Mouse (Mus musculus) small intestine, adult 2 months (tissue): Measurements from ENCODE around the gene Prph. TPM values are rescaled to one million over a fixed set of nuclear protein-coding genes. Genes with fewer than 3 reads are reported as not detected.
A peak's percentile ranks its signal among the peaks of the same experiment; 100 is the strongest.

Experiments used
- H3K27ac ChIP-seq: fragments of 200-500 bp; 2 replicates; pipeline ENCODE4 v1.5.1; 2012; ENCODE audit warnings: low read depth, low read length, control low read depth, inconsistent platforms; ENCODE audit not compliant: insufficient read depth
- H3K27me3 ChIP-seq: fragments of 200-500 bp; 2 replicates; pipeline ENCODE4 v1.6.1; 2012; ENCODE audit warnings: mild to moderate bottlenecking, moderate library complexity, low read length, inconsistent platforms; ENCODE audit not compliant: control insufficient read depth, insufficient read depth
- H3K36me3 ChIP-seq: fragments of 200-500 bp; 2 replicates; pipeline ENCODE4 v1.6.1; 2012; ENCODE audit warnings: mild to moderate bottlenecking, low read length, control low read depth, inconsistent platforms; ENCODE audit not compliant: control insufficient read depth, insufficient read depth
- H3K4me1 ChIP-seq: fragments of 200-500 bp; 2 replicates; pipeline ENCODE4 v1.6.1; 2012; ENCODE audit warnings: low read length, inconsistent platforms, mixed read lengths; ENCODE audit not compliant: control insufficient read depth, insufficient read depth, insufficient read length
- H3K4me3 ChIP-seq: fragments of 200-500 bp; 2 replicates; pipeline ENCODE4 v1.5.1; 2012; ENCODE audit warnings: low read depth, mild to moderate bottlenecking, control low read depth, inconsistent platforms, low read length, moderate library complexity
- CTCF ChIP-seq: fragments of 200-500 bp; IDR thresholded peaks from 2 replicates; pipeline ENCODE4 v1.5.1; 2012; ENCODE audit warnings: low read depth, mild to moderate bottlenecking, control low read depth, inconsistent platforms, low read length, moderate library complexity, mixed read lengths; ENCODE audit not compliant: insufficient replicate concordance, insufficient read length; ENCODE audit errors: extremely low read depth
- POLR2A ChIP-seq: fragments of 200-500 bp; IDR thresholded peaks from 2 replicates; pipeline ENCODE4 v1.6.1; 2012; ENCODE audit warnings: low read depth, mild to moderate bottlenecking, control low read depth, inconsistent platforms, low read length, moderate library complexity
- WGBS: fragments of 180-500 bp; shearing (Covaris S2); methylation state at CpG from one replicate; pipeline ENCODE4 v1.1.7; 2018; 5-methylcytosine and 5-hydroxymethylcytosine counted together
- polyA plus RNA-seq: library from polyadenylated mRNA; depleted of rRNA; stranded (reverse); fragments of >200 nt; gene quantifications from 2 replicates; pipeline ENCODE4 v1.2.3, GENCODE M21; 2012

Gene Prph
- polyA plus RNA-seq, 1 experiment = 4.6 TPM

- H3K27ac ChIP-seq = no peak overlapping the region
- H3K4me3 ChIP-seq = no peak overlapping the region
- 11% methylated on average over 27 of the region's 27 CpGs for WGBS
- H3K27me3 ChIP-seq = peaks cover 60% of the 10 kb centered on the region
- peaks cover 15% of the 10 kb centered on the region for H3K4me1 ChIP-seq
- TF ChIP-seq POLR2A (no peak), CTCF (no peak)
- H3K36me3 ChIP-seq = no peaks in the 10 kb centered on the region
These were observed 39.8 kb downstream of the Prph start for GRCm38 (mm10) chr15:99094631-99095270.

DNA sequence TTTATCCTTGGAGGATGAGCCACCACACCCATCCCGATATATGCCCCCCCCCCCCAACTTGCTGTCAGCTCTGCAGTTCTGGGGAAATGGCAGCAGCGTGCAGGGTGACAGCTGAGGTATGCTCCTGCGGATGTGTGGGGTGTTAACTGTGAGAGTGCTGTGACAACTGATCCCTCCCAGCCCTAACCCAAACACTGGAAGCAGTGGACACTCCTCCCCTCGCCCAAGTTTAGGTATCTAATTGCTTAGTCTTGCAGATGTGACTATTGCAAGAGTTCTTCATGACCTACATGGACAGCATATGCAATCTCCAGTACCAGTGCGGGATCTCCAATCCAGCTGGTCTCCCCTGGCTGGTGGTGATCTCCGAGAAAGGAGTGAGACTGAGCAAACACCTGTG is 40.4 kb downstream of the Prph start:
- no peak overlapping the region for H3K4me3 ChIP-seq
- peaks cover 60% of the 10 kb centered on the region for H3K27me3 ChIP-seq
- peaks cover 15% of the 10 kb centered on the region for H3K4me1 ChIP-seq
- no peaks in the 10 kb centered on the region for H3K36me3 ChIP-seq
- H3K27ac ChIP-seq = no peak overlapping the region
- WGBS = 47% methylated on average over 6 of the region's 6 CpGs
- TF ChIP-seq CTCF (no peak), POLR2A (no peak)

DNA sequence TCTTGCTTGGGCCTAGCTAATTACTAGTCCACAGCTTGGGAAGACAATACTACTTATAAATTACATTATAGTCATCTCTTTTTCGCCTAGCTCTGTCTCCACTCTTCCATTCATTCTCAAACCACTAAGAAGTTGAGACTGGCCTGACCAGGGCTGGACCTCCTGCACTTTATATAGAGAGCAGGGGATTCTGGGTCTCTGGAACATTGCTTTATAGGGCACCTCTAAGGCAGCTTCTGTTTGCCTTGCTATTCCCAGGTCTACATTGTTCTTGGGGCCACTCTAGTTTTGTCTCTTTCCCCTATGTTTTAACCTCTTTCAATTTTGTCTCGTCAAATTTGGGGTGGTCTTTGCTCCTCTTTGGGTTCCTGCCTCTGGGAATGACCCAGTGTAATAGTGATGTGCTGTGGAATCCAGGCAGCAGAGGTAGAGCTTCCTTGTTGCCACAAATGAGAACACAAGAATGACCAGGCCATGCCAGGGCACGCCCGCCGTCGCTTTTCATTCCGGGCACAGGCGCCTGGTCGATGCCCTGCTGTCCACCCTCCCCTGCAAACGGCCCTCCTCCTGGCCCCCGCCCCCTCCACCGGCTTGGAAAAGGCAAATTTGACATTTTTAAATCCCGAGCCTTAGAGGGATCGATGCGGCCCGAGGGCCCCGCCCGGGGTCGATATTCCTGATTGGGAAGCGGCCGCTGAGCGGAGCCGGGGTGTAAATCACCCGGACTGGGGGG is 41.3 kb downstream of the Prph start:
- TF ChIP-seq POLR2A (no peak), CTCF (no peak)
- Histone ChIP-seq H3K27ac (no peak overlapping the region), H3K4me3 (peak overlapping the region; percentile 47), H3K36me3 (peaks cover 6% of the 10 kb centered on the region; the same call in 1 of the 2 replicates), H3K27me3 (peaks cover 60% of the 10 kb centered on the region), H3K4me1 (peaks cover 16% of the 10 kb centered on the region)
- 15% methylated on average over 24 of the region's 24 CpGs for whole genome bisulfite sequencing

DNA sequence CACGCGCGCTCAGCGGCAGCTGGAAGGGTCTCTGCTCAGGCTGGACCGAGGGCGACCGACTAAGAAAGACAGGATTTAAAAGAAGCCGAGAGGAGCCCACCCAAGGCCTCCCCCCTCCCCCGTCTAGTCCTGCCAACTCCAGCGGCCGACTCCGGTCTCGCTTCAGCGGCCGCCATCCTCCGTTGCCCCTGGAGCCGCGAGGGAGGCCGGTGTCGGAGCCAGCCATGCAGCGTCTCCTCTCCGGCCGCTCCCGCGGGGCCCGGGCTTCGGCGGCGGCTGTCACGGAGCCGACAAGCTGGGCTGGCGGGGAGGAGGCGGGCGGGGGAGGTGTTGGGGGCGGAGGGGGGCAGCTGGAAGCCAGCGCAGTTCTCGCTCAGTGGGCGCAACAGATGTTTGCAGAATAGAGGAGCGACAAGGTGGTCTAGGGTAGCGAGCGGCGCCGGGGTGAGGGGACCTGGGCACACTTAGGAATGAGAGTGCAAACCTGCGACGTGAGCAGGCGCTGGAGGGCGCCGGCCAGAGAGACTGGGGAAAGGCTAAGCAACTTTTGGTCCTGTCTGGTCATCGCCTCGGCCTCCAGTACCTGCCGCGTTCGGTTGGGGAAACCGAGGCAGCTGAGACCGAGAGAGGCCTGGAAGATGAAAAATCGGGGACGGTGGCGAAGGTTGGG is 42.0 kb downstream of the Prph start:
- Histone ChIP-seq H3K27me3 (peaks cover 60% of the 10 kb centered on the region), H3K36me3 (peaks cover 9% of the 10 kb centered on the region), H3K27ac (no peak overlapping the region), H3K4me3 (peak overlapping the region; percentile 47), H3K4me1 (peaks cover 17% of the 10 kb centered on the region)
- WGBS = under 1% methylated on average over 58 of the region's 58 CpGs
- TF ChIP-seq POLR2A = no peak
- TF ChIP-seq CTCF = no peak

GRCm38 (mm10) chr15:99097840-99098492 is 43.0 kb downstream of the Prph start:
- H3K4me1 ChIP-seq = peaks cover 17% of the 10 kb centered on the region
- H3K27ac ChIP-seq = no peak overlapping the region
- H3K36me3 ChIP-seq = peaks cover 9% of the 10 kb centered on the region
- H3K4me3 ChIP-seq = peak overlapping the region; percentile 78
- peaks cover 57% of the 10 kb centered on the region for H3K27me3 ChIP-seq
- TF ChIP-seq POLR2A (no peak), CTCF (no peak)
- 2% methylated on average over 39 of the region's 39 CpGs for WGBS

GRCm38 (mm10) chr15:99098493-99098861 is 43.5 kb downstream of the Prph start:
- Histone ChIP-seq H3K27ac (peak overlapping the region; percentile 93; the same call in 1 of the 2 replicates), H3K36me3 (peaks cover 9% of the 10 kb centered on the region), H3K27me3 (peaks cover 52% of the 10 kb centered on the region), H3K4me3 (peak overlapping the region; percentile 78), H3K4me1 (peaks cover 16% of the 10 kb centered on the region)
- TF ChIP-seq POLR2A (no peak), CTCF (no peak)
- 4% methylated on average over 9 of the region's 9 CpGs for WGBS
